ENCODE assay signal across 17 mouse cellular contexts in genomic region chr10:38295724-38296123, GRCm38 (mm10).
DNase-seq lines count a peak whose midpoint lies in the region; ATAC-seq lines count a peak whose summit lies in the region.
"Had no signal": no experiment of that assay in that cellular context is flagged by ENCODE, and none has a peak within 500 bp of the region (broad histone marks: within the 10 kb centered on the region; RNA-seq: fewer than 3 reads in every experiment).

No protein-coding gene starts in this region.

- no peaks in the 10 kb centered on the region for H3K4me1 ChIP-seq in lung, embryonic 16.5 days (replicated peaks; ENCODE audit: control insufficient read depth, insufficient read depth, low read length)
- H3K4me1 ChIP-seq: forebrain, embryonic 13.5 days; liver, embryonic 13.5 days; stomach, embryonic 15.5 days had no signal

- no peak overlapping the region for H3K4me3 ChIP-seq in lung, embryonic 16.5 days (ENCODE audit: low read length)
- H3K4me3 ChIP-seq: forebrain, embryonic 13.5 days; liver, embryonic 13.5 days; stomach, embryonic 15.5 days had no signal

- no peak overlapping the region for H3K9ac ChIP-seq in lung, embryonic 16.5 days (ENCODE audit: low read length)
- H3K9ac ChIP-seq: forebrain, embryonic 13.5 days; liver, embryonic 13.5 days; stomach, embryonic 15.5 days had no signal

- peak; percentile 2 to 11 for DNase-seq in heart, adult 18-20 months
- DNase-seq in heart, postnatal 10 days = no peak
- peak; percentile 60 for DNase-seq in fibroblast of lung, adult 2 months (ENCODE audit: low read depth)
- DNase-seq in retina, postnatal 1 day = peak; percentile 22
- no peak for DNase-seq in kidney, postnatal 14 days
- DNase-seq in testis, postnatal 14 days (ENCODE audit: low spot score) = no peak
- DNase-seq: cerebellum, adult 8-10 months; gastrocnemius, postnatal 36 days; kidney, adult 11 months; liver, embryonic 13.5 days had no signal

- intact Hi-C loops in heart, postnatal 10 days (cut with DNase I) = no loop called here

- H3K36me3 ChIP-seq in lung, embryonic 16.5 days (ENCODE audit: control insufficient read depth, insufficient read depth, low read length) = no peaks in the 10 kb centered on the region
- H3K36me3 ChIP-seq: liver, embryonic 13.5 days; stomach, embryonic 15.5 days had no signal

- no peak overlapping the region for H3K27ac ChIP-seq in lung, embryonic 16.5 days (ENCODE audit: low read length)
- H3K27ac ChIP-seq: forebrain, embryonic 13.5 days; hindbrain, postnatal 0 days; kidney, postnatal 0 days; liver, embryonic 13.5 days; stomach, embryonic 15.5 days had no signal

- no peak overlapping the region for H3K4me2 ChIP-seq in lung, embryonic 16.5 days (ENCODE audit: low read depth, low read length)
- H3K4me2 ChIP-seq: forebrain, embryonic 13.5 days; heart, embryonic 11.5 days; liver, embryonic 13.5 days; stomach, embryonic 15.5 days had no signal

- H3K27me3 ChIP-seq in lung, embryonic 16.5 days (ENCODE audit: control insufficient read depth, insufficient read depth, low read depth, low read length) = no peaks in the 10 kb centered on the region
- H3K27me3 ChIP-seq: forebrain, embryonic 13.5 days; liver, embryonic 13.5 days; stomach, embryonic 15.5 days had no signal

- WGBS in lung, embryonic 16.5 days = 23% methylated on average over 2 of the region's 2 CpGs

- peak; percentile 75 for ATAC-seq in lung, embryonic 16.5 days (ENCODE audit: low read depth)
- ATAC-seq: forebrain, embryonic 13.5 days; hindbrain, postnatal 0 days; midbrain, embryonic 16.5 days had no signal

- H3K9me3 ChIP-seq in lung, embryonic 16.5 days (ENCODE audit: control insufficient read depth, low read length) = no peaks in the 10 kb centered on the region
- H3K9me3 ChIP-seq: forebrain, embryonic 13.5 days; liver, embryonic 13.5 days; stomach, embryonic 15.5 days had no signal

Comparison
In these comparisons a context has a peak if more than half of its experiments do, and no peak if none do; other contexts are left out.
1. DNase-seq: peak in heart, adult 18-20 months (2 of 2), fibroblast of lung, adult 2 months (single experiment) and retina, postnatal 1 day (single experiment); none in heart, postnatal 10 days (0 of 2), kidney, postnatal 14 days (single experiment) and testis, postnatal 14 days (single experiment).